Mouse (Mus musculus): Measurements from ENCODE around the gene Apol10a.
"Not testable (repeated sequence)": the region's sequence is repeated elsewhere in the genome, so short reads cannot be mapped to it uniquely, and the experiment has no call there.

- TF ChIP-seq CTCF (conservative IDR thresholded peaks at IDR 0.05; ENCODE audit: low read length); POU5F1 (IDR thresholded peaks at IDR 0.05; ENCODE audit: borderline replicate concordance, low read length); NANOG (IDR thresholded peaks at IDR 0.05; ENCODE audit: borderline replicate concordance, low read length): not testable (repeated sequence)
These were observed at the start of gene Apol10a for GRCm38 (mm10) chr15:77476693-77477092.

All from E14TG2a.4 (cell line).